Mouse (Mus musculus): Measurements from ENCODE around the gene Gm29133. TPM values are rescaled to one million over a fixed set of nuclear protein-coding genes. Genes with fewer than 3 reads are reported as not detected.
A peak's percentile ranks its signal among the peaks of the same experiment; 100 is the strongest.

Gene Gm29133
- total RNA-seq (2021): not detected
- long read RNA-seq, experiment 1: 0 reads
- long read RNA-seq, experiment 2: 0 reads

GRCm38 (mm10) chr3:75747897-75748296, at the start of gene Gm29133:
Gm29133 (plus strand) TSS chr3:75748197.
- no peak for DNase-seq

DNA sequence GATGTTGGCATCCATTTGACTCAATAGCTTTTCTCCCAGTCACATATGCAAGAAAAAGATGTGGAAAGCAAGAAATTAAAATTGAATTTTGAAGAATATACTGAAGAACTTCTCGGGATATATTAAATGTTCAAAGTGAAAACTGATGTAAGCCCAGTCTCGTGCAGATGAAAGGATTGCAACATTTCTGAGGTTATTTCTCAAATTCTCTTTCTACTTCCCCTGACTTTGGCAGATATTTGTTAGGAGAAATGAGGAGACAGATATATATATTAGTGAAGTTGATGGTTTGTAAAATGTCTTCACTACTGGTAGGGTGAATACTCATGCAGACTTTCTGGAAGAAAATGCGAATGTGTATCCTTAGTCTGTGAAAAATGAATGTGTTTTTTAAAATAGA, 48.9 kb upstream of the Gm29133 start:
- no peak for DNase-seq

GRCm38 (mm10) chr3:75701336-75701735, 46.7 kb upstream of the Gm29133 start:
- DNase-seq: peak; percentile 21

DNA sequence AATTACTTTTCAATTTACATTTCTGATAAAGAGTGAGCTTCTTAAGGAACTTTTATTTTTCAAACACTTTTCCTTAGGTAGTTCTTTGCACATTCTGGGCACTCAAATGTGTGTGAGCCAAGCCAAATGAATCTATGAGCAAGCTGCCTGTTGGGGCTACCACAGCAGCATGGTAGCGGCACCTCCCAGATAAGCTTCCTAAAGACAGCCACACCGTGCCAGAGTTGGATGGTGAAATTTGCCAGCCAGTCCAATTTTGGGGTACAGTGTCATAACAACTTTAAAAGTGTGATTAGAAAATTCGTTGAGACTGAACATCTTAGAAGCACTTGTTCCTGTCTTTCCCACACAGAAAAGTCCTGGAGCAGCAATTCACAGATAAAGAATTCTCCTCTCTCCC, 41.5 kb upstream of the Gm29133 start:
- DNase-seq: no peak

DNA sequence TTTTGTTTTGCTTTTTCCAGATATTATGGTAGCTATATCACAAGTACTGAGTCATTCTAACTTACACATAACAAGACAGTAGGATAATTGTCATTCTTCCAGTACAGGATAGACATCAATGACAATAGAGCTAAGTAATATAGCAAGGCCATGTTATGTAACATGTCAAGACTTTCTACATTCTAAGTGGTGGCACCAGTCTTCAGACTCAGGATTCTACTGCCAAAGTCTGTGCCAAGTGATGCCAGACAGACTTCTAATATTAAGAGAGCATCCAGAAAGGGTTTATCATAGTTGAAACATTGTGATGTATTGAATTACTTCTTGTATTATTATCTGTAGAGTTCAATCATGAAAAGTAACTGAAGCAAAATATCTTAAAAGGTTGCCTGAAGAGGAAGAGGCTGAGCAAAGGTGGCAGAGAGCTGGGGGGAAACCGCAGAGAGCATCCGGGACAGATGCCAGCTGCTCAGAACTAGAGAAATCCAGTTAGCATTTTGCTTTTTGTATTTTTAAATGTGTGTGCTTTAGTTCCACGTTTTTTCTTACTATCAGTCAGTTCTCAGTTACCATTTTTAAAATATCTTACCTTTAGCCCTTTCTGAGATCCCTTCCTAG, 34.2 kb upstream of the Gm29133 start:
- no peak for DNase-seq

- peak; percentile 8 for DNase-seq
Measured at GRCm38 (mm10) chr3:75720663-75721062, 27.3 kb upstream of the Gm29133 start.

DNA sequence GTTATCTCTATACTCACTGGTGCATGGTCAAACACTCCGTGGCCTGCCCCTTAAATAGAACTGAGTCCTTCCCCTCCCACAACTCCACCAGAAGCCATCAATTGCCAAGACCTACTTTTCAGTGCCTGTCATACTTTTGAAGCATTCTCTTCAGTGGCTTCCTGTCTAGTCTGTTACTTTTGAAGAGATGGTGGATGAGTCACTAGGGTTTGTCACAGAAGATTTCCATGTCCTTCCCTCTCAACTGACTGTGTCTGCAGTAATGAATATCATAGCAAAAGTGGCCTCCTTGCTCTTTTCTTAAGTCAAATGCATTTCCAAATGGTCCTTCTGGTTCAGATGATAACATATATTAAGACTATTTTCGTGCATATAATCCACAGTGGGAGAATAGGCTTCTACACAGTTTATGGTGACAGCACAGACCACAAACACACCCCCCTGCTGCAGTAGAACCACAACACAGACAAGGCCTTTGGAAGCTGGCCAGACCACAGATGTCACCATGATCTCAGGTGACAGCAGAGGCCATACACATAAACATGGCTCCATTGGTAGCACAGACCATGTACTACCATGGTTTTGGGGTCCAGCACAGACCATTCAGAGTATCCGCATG, 16.9 kb upstream of the Gm29133 start:
- DNase-seq: no peak

DNA sequence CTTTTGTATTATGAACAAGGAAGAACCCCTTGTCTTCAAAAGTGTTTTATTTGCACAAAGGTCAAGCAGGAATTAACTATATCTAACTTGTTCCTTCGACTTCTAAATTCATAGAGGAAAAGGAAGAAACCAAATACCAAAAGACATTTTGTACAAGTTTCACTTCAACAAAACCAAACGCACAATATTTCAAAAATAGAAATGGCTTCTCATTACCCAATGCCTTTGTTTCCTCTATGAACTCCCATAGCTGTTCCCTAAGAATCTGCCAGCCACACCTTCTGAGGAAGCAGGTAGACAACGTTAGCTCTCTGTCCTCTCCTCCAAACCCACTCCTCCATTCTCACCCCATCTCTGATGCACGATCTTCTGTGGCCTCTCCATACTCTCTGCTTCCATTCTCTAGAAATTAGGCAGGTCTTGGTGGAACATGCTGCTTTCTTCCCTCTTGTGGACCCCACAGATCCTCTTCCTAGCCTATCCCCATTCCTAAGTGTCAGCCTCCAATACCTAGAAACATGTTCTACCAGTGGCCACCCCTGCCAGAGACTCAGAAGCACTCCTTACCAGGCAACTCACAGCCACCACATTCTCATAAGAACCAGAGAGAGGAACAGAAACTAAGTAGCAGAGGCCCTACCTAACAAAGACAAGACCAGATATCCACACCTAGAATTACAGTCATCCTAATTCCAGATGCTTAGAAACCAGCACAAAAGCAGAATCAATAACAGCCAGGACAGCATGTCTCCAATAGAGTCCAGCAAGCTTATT, 4.1 kb upstream of the Gm29133 start:
- DNase-seq: no peak

GRCm38 (mm10) chr3:75745343-75745742, 2.7 kb upstream of the Gm29133 start:
- no peak for DNase-seq

DNA sequence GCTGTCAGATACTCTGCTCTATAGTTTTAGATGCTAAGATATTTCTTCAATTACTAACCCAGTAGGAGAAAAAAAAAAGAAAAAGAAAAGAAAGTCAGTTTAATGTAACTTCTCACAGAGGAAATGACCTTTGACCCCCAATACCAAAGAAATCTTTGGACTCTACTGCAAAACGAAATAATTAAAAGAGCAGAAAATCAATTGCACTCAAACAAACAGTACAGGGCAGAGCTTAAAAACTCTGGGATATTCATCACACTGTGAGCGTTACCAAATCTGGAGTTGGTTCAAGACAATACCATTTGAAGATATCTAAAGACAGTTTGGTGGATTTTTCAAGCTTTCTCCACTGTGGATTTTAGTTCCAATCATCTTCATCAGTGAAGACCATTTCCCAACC, 15.4 kb downstream of the Gm29133 start:
- DNase-seq: no peak

DNA sequence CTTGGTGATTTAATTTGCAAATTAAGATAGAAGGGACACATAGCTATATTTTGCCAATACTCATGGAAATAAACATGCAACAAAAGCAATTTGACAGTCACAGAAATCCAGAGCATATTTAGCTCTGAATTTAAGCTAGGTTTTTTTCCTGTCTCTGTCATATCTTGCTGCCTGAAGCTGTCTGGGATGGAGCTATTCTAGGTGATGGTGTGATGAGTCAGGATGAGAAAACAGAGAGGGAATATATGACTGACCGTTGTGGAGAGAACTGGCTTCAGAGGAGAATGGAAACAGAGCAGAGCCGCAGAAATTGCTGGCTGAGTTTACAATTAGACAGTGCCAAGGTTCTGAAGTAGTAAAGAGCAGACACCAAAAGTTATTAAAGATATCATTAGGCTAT, 26.3 kb downstream of the Gm29133 start:
- no peak for DNase-seq

DNA sequence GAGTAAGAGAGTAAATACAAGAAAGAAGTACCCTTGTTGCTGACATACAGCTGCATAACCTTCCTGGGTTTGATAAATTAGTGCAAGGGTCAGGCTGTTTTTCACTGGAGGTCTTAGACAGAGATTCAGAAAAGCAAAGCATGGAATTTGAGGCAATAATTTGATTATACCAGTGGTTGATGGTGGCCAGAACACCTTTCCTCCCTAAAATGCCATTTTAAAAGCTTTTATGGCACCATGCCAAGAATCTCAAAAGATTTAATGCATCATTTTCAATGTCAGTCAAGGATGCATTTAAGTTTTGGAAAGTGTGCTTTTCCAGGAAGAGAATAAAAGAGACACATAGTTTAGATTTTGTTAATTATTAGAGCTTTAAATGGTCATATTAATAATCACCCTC, 60.0 kb downstream of the Gm29133 start:
- DNase-seq: no peak

DNA sequence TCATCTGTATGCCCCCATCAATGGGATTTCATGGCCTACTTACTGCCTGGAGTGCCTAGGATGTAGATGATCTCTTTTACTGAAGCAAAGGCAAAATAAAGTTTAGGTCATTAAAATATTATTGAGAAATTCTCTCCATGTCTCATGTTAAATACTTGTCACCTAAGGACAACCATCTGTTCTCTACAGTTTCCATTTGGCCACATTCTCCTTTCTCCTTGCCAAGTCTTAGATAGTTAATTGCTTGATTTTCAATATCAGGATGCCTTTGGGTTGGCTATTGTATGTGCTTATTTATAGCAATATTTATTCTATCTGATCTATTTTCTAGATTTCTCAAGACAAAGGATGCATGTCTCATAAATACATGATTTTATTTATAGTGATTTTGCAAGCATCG, 75.9 kb downstream of the Gm29133 start:
- no peak for DNase-seq

DNA sequence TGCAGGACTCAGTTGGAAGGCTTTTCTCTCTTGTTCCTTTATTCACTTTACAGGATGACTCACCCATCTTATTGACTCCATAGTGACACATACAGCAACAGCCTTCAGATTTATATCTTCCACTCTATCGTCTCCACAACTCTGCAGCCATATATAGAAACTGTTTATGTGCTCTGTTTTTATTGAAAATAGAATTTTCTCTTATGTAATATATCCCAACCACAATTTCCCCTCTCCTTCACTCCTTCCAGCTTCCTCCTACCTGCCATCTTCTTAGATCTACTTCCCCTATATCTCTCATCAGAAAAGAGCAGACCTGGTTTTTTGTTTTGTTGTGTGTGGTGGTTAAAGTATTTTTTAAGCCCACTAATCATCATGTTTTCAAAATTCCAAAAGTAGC, 76.5 kb downstream of the Gm29133 start:
- DNase-seq: no peak

- DNase-seq: no peak
Measured at GRCm38 (mm10) chr3:75834827-75835226, 86.8 kb downstream of the Gm29133 start.

- DNase-seq: no peak
Measured at GRCm38 (mm10) chr3:75835286-75835967, 87.4 kb downstream of the Gm29133 start.

Other genes with a start within 250 kb of the Gm29133 start
- 10 to 100 TPM; 62.5 to 73.1 TPM for gene Pdcd10, start 191.3 kb upstream of the Gm29133 start, total RNA-seq (2021)
- 1 to 10 TPM; 4.9 to 5.8 TPM for gene Serpini1, start 190.7 kb upstream of the Gm29133 start, total RNA-seq (2021)
- 10 to 100 TPM; 52.0 to 55.1 TPM for gene Golim4, start 208.8 kb downstream of the Gm29133 start, total RNA-seq (2021)